Mouse (Mus musculus) left cerebral cortex, postnatal 14 days (tissue): ENCODE measurements around the gene Adh6a. TPM values are rescaled to one million over a fixed set of nuclear protein-coding genes. Genes with fewer than 3 reads are reported as not detected.

ENCODE experiments used
- total RNA-seq, 2 experiments: library from RNA; stranded (reverse); gene quantifications; 2 replicates each; pipeline ENCODE4 v1.2.3; 2021

Adh6a gene
- total RNA-seq, 2 experiments from 2014 or later: not detected

Other genes with a start within 250 kb of the Adh6a start
- 1 to 10 TPM; 3.0 to 3.6 TPM for gene 1110002E22Rik, start 248.2 kb upstream of the Adh6a start, total RNA-seq
- not detected for gene Gm5105, start 245.9 kb upstream of the Adh6a start, total RNA-seq
- 1 to 10 TPM; 6.5 to 7.7 TPM for gene Trmt10a, start 169.8 kb upstream of the Adh6a start, total RNA-seq
- gene Mttp, start 168.3 kb upstream of the Adh6a start, total RNA-seq: 1 to 10 TPM; 4.0 to 4.1 TPM
- not detected for gene 4930579F01Rik, start 119.5 kb upstream of the Adh6a start, total RNA-seq
- gene Adh7, start 95.5 kb upstream of the Adh6a start, total RNA-seq: under 1 TPM; 0.08 to 0.09 TPM
- under 1 TPM; 0.64 to 0.89 TPM for gene Adh1, start 52.3 kb upstream of the Adh6a start, total RNA-seq
- gene Adh6b, start 28.5 kb downstream of the Adh6a start, total RNA-seq: under 1 TPM in 1 of 2 experiments, not detected in 1; 0.25 TPM
- gene Adh4, start 102.2 kb downstream of the Adh6a start, total RNA-seq: not detected
- 10 to 100 TPM; 72.7 to 73.4 TPM for gene Adh5, start 129.8 kb downstream of the Adh6a start, total RNA-seq
- 10 to 100 TPM; 40.7 to 41.9 TPM for gene Metap1, start 176.2 kb downstream of the Adh6a start, total RNA-seq
- 100 to 1,000 TPM; 154 to 172 TPM for gene Eif4e, start 212.9 kb downstream of the Adh6a start, total RNA-seq